Mouse (Mus musculus) erythroblast, adult 5-6 weeks (primary cell): ENCODE results near the gene Il18bp. TPM values are rescaled to one million over a fixed set of nuclear protein-coding genes. Genes with fewer than 3 reads are reported as not detected.

Experiments used
- ATAC-seq: replicated peaks from 2 replicates; pipeline ENCODE4 v1.8.0; 2016; ENCODE audit warnings: moderate number of reproducible peaks, mild to moderate bottlenecking, moderate TSS enrichment, inconsistent platforms; ENCODE audit not compliant: poor library complexity, low FRiP score, severe bottlenecking
- total RNA-seq, 2 experiments: library from RNA; stranded (forward) in 1 of 2; stranded (reverse) in 1 of 2; fragments of 150-400 nt in 1 of 2; fragments of 200-764, 138-1000 nt in 1 of 2; gene quantifications; 2 replicates each; pipeline versions ENCODE4 v1.2.3 to v1.2.4; 2015 to 2017; ENCODE audit warnings: low replicate concordance in 2 of 2

Gene Il18bp
- total RNA-seq, 2 experiments from 2014 or later, result 9.0 TPM; not detected in 1

- ATAC-seq, result no peak
Observed at GRCm38 (mm10) chr7:102013416-102013815, 5.1 kb downstream of the Il18bp start.

GRCm38 (mm10) chr7:102011855-102012254 is 6.6 kb downstream of the Il18bp start:
- ATAC-seq, result no peak

- peak; percentile 68 for ATAC-seq
Observed at GRCm38 (mm10) chr7:102006520-102006919, 12.0 kb downstream of the Il18bp start.

GRCm38 (mm10) chr7:102000921-102001630 is 17.4 kb downstream of the Il18bp start:
- ATAC-seq, result no peak

GRCm38 (mm10) chr7:102000296-102000695 is 18.2 kb downstream of the Il18bp start:
- no peak for ATAC-seq

GRCm38 (mm10) chr7:101999461-102000151 is 18.9 kb downstream of the Il18bp start:
- ATAC-seq, result no peak

- ATAC-seq, result peak; percentile 76
Observed at GRCm38 (mm10) chr7:101998194-101998927, 20.1 kb downstream of the Il18bp start.

- ATAC-seq, result no peak
Observed at GRCm38 (mm10) chr7:101994241-101994640, 24.2 kb downstream of the Il18bp start.

- no peak for ATAC-seq
Observed at GRCm38 (mm10) chr7:101985081-101985480, 33.4 kb downstream of the Il18bp start.

GRCm38 (mm10) chr7:101982735-101983134 is 35.8 kb downstream of the Il18bp start:
- peak; percentile 52; the same call in 1 of the 2 replicates for ATAC-seq

- ATAC-seq, result no peak
Observed at GRCm38 (mm10) chr7:101974505-101974904, 44.0 kb downstream of the Il18bp start.

GRCm38 (mm10) chr7:101973730-101974129 is 44.8 kb downstream of the Il18bp start:
- ATAC-seq, result no peak

GRCm38 (mm10) chr7:101971721-101972120 is 46.8 kb downstream of the Il18bp start:
- no peak for ATAC-seq

- peak; percentile 54 for ATAC-seq
Observed at GRCm38 (mm10) chr7:101970821-101971461, 47.5 kb downstream of the Il18bp start.

- peak; percentile 58 for ATAC-seq
Observed at GRCm38 (mm10) chr7:101970429-101970775, 48.1 kb downstream of the Il18bp start.

GRCm38 (mm10) chr7:101969694-101970428 is 48.6 kb downstream of the Il18bp start:
- peak; percentile 56 for ATAC-seq

- ATAC-seq, result no peak
Observed at GRCm38 (mm10) chr7:101968751-101969150, 49.7 kb downstream of the Il18bp start.

GRCm38 (mm10) chr7:101967256-101967655 is 51.2 kb downstream of the Il18bp start:
- ATAC-seq, result no peak

- peak; percentile 73 for ATAC-seq
Observed at GRCm38 (mm10) chr7:101965606-101966005, 52.9 kb downstream of the Il18bp start.
